Mouse (Mus musculus) MEL (cell line): ENCODE measurements around the gene Clasrp. TPM values are rescaled to one million over a fixed set of nuclear protein-coding genes. Genes with fewer than 3 reads are reported as not detected.

Experiments
- DNase-seq: peaks from one replicate; pipeline ENCODE4 v3.0.0; 2011; ENCODE audit warnings: low read depth, low spot score
- H3K27ac ChIP-seq: 2 replicates; pipeline ENCODE4 v1.5.1; 2012; ENCODE audit warnings: low read depth, mild to moderate bottlenecking, control low read depth, low read length, moderate library complexity; ENCODE audit not compliant: control insufficient read depth
- H3K27me3 ChIP-seq, 2 experiments: fragments of 150-350 bp in 1 of 2; sonication (generic) in 1 of 2; 2 replicates each; pipeline ENCODE4 v1.6.1; 2012; ENCODE audit warnings: low read length in 2 of 2, mild to moderate bottlenecking in 2 of 2, improper control_type of control experiment in 1 of 2, moderate library complexity in 1 of 2; ENCODE audit not compliant: insufficient read depth in 2 of 2, control insufficient read depth in 1 of 2
- H3K36me3 ChIP-seq, 2 experiments: 2 replicates each; pipeline ENCODE4 v1.6.1; 2012 to 2014; ENCODE audit warnings: low read length in 2 of 2, improper control_type of control experiment in 1 of 2, inconsistent platforms in 1 of 2, mild to moderate bottlenecking in 1 of 2; ENCODE audit not compliant: insufficient read depth in 2 of 2, control insufficient read depth in 1 of 2
- H3K4me1 ChIP-seq, 2 experiments: fragments of 150-350 bp in 1 of 2; sonication (generic) in 1 of 2; 2 replicates each; pipeline ENCODE4 v1.6.1; 2012; ENCODE audit warnings: low read length in 2 of 2, improper control_type of control experiment in 1 of 2, mild to moderate bottlenecking in 1 of 2; ENCODE audit not compliant: insufficient read depth in 2 of 2, control insufficient read depth in 1 of 2
- H3K4me3 ChIP-seq, 2 experiments: fragments of 150-350 bp in 1 of 2; sonication (generic) in 1 of 2; 2 replicates each; pipeline ENCODE4 v1.5.1; 2012; ENCODE audit warnings: low read depth in 2 of 2, low read length in 2 of 2, mild to moderate bottlenecking in 2 of 2, moderate library complexity in 2 of 2, control low read depth in 1 of 2, improper control_type of control experiment in 1 of 2; ENCODE audit not compliant: control insufficient read depth in 1 of 2, insufficient read depth in 1 of 2
- H3K79me2 ChIP-seq: 2 replicates; pipeline ENCODE4 v1.6.1; 2012; ENCODE audit warnings: mild to moderate bottlenecking, low read length, moderate library complexity; ENCODE audit not compliant: control insufficient read depth, poor library complexity, insufficient read depth
- H3K9ac ChIP-seq: 2 replicates; pipeline ENCODE4 v1.6.1; 2012; ENCODE audit warnings: low read depth, mild to moderate bottlenecking, control low read depth, low read length, moderate library complexity; ENCODE audit not compliant: control insufficient read depth, poor library complexity, severe bottlenecking
- H3K9me3 ChIP-seq: fragments of 150-350 bp; sonication (generic); replicated peaks from 2 replicates; pipeline ENCODE4 v1.6.1; 2012; ENCODE audit warnings: mild to moderate bottlenecking, low read length, improper control_type of control experiment, moderate library complexity; ENCODE audit not compliant: insufficient read depth
- BHLHE40 ChIP-seq: IDR thresholded peaks from 2 replicates; pipeline ENCODE4 v1.6.1; 2012; ENCODE audit warnings: low read depth, mild to moderate bottlenecking, inconsistent platforms, low read length, improper control_type of control experiment, borderline replicate concordance
- CHD1 ChIP-seq: IDR thresholded peaks from 2 replicates; pipeline ENCODE4 v1.6.1; 2012; ENCODE audit warnings: low read depth, mild to moderate bottlenecking, inconsistent platforms, low read length, improper control_type of control experiment
- CTCF ChIP-seq, 3 experiments: IDR thresholded peaks in 2 of 3; conservative IDR thresholded peaks in 1 of 3; 2 replicates each; pipeline ENCODE4 v1.5.1; 2011 to 2012; ENCODE audit warnings: low read length in 3 of 3, low read depth in 2 of 3, mild to moderate bottlenecking in 2 of 3, improper control_type of control experiment in 1 of 3, inconsistent platforms in 1 of 3, mixed read lengths in 1 of 3, moderate library complexity in 1 of 3; ENCODE audit not compliant: control insufficient read depth in 1 of 3, insufficient read depth in 1 of 3, poor library complexity in 1 of 3, severe bottlenecking in 1 of 3
- E2F4 ChIP-seq: IDR thresholded peaks from 2 replicates; pipeline ENCODE4 v1.6.1; 2011; ENCODE audit warnings: low read depth, low read length, improper control_type of control experiment, borderline replicate concordance
- EP300 ChIP-seq, 2 experiments: IDR thresholded peaks; 2 replicates each; pipeline ENCODE4 v1.6.1; 2011; ENCODE audit warnings: improper control_type of control experiment in 2 of 2, low read length in 2 of 2, low read depth in 1 of 2, mild to moderate bottlenecking in 1 of 2
- ETS1 ChIP-seq: IDR thresholded peaks from 2 replicates; pipeline ENCODE4 v1.6.1; 2012; ENCODE audit warnings: low read depth, mild to moderate bottlenecking, inconsistent platforms, low read length, improper control_type of control experiment, moderate library complexity
- GATA1 ChIP-seq: IDR thresholded peaks from 2 replicates; pipeline ENCODE4 v1.6.1; 2011; ENCODE audit warnings: low read depth, low read length, improper control_type of control experiment
- MAX ChIP-seq: IDR thresholded peaks from 2 replicates; pipeline ENCODE4 v1.6.1; 2011; ENCODE audit warnings: low read length, improper control_type of control experiment
- RAD21 ChIP-seq: IDR thresholded peaks from 2 replicates; pipeline ENCODE4 v1.6.1; 2011; ENCODE audit warnings: mild to moderate bottlenecking, low read depth, low read length, improper control_type of control experiment
- RCOR1 ChIP-seq: IDR thresholded peaks from 2 replicates; pipeline ENCODE4 v1.6.1; 2012; ENCODE audit warnings: low read depth, mild to moderate bottlenecking, inconsistent platforms, low read length, improper control_type of control experiment
- SIN3A ChIP-seq: IDR thresholded peaks from 2 replicates; pipeline ENCODE4 v1.6.1; 2012; ENCODE audit warnings: low read length, improper control_type of control experiment, inconsistent platforms
- SMC3 ChIP-seq: IDR thresholded peaks from 2 replicates; pipeline ENCODE4 v1.6.1; 2011; ENCODE audit warnings: low read depth, low read length, improper control_type of control experiment
- TAL1 ChIP-seq: IDR thresholded peaks from 2 replicates; pipeline ENCODE4 v1.6.1; 2012; ENCODE audit warnings: mild to moderate bottlenecking, inconsistent platforms, low read length, moderate library complexity, mixed read lengths
- TCF12 ChIP-seq: IDR thresholded peaks from 2 replicates; pipeline ENCODE4 v1.6.1; 2014; ENCODE audit warnings: low read depth, mild to moderate bottlenecking, inconsistent platforms, low read length, improper control_type of control experiment, moderate library complexity
- UBTF ChIP-seq: IDR thresholded peaks from 2 replicates; pipeline ENCODE4 v1.6.1; 2012; ENCODE audit warnings: low read depth, mild to moderate bottlenecking, inconsistent platforms, low read length, improper control_type of control experiment, moderate library complexity, borderline replicate concordance; ENCODE audit not compliant: insufficient read depth
- ZC3H11A ChIP-seq: IDR thresholded peaks from 2 replicates; pipeline ENCODE4 v1.6.1; 2012; ENCODE audit warnings: low read depth, mild to moderate bottlenecking, inconsistent platforms, low read length, improper control_type of control experiment
- ZKSCAN1 ChIP-seq: IDR thresholded peaks from 2 replicates; pipeline ENCODE4 v1.6.1; 2012; ENCODE audit warnings: low read depth, mild to moderate bottlenecking, inconsistent platforms, low read length, improper control_type of control experiment, moderate library complexity
- ZMIZ1 ChIP-seq: IDR thresholded peaks from 2 replicates; pipeline ENCODE4 v1.6.1; 2012; ENCODE audit warnings: low read depth, mild to moderate bottlenecking, inconsistent platforms, low read length, improper control_type of control experiment, moderate library complexity
- ZNF384 ChIP-seq: IDR thresholded peaks from 2 replicates; pipeline ENCODE4 v1.6.1; 2012; ENCODE audit warnings: low read depth, mild to moderate bottlenecking, inconsistent platforms, low read length, improper control_type of control experiment
- polyA plus RNA-seq, 2 experiments: library from polyadenylated mRNA; stranded (reverse) in 1 of 2; unstranded in 1 of 2; fragments of >175 nt in 1 of 2; fragments of >200 nt in 1 of 2; gene quantifications; 2 replicates each; pipeline versions ENCODE4 v1.2.1 to v1.2.4; 2012; ENCODE audit warnings: low replicate concordance in 2 of 2, low read depth in 1 of 2; ENCODE audit not compliant: insufficient read length in 2 of 2, insufficient read depth in 1 of 2, missing spikeins in 1 of 2
- total RNA-seq: library from RNA; depleted of rRNA; stranded (reverse); fragments of 300-350 nt; gene quantifications from 2 replicates; pipeline ENCODE4 v1.2.3, GENCODE M21; 2012

The Clasrp gene
- total and polyA plus RNA-seq, 3 experiments, result 31.1 to 62.2 TPM; not detected in 1

- Histone ChIP-seq H3K4me3 (no peak overlapping the region), H3K9ac (no peak overlapping the region), H3K36me3 (peaks cover 0 to 12% of the 10 kb centered on the region in 2 experiments), H3K27ac (no peak overlapping the region), H3K9me3 (no peaks in the 10 kb centered on the region), H3K79me2 (peaks cover 23% of the 10 kb centered on the region), H3K4me1 (peaks cover 2 to 11% of the 10 kb centered on the region in 2 experiments; a peak in 1 of 4 replicates), H3K27me3 (no peaks in the 10 kb centered on the region)
- TF ChIP-seq E2F4, result no peak
- no peak for TF ChIP-seq ZC3H11A
- TF ChIP-seq TCF12, result no peak
- TF ChIP-seq CHD1, result no peak
- DNase-seq, result no peak
Observed at GRCm38 (mm10) chr7:19600562-19600961, 3.7 kb downstream of the Clasrp start.

DNA sequence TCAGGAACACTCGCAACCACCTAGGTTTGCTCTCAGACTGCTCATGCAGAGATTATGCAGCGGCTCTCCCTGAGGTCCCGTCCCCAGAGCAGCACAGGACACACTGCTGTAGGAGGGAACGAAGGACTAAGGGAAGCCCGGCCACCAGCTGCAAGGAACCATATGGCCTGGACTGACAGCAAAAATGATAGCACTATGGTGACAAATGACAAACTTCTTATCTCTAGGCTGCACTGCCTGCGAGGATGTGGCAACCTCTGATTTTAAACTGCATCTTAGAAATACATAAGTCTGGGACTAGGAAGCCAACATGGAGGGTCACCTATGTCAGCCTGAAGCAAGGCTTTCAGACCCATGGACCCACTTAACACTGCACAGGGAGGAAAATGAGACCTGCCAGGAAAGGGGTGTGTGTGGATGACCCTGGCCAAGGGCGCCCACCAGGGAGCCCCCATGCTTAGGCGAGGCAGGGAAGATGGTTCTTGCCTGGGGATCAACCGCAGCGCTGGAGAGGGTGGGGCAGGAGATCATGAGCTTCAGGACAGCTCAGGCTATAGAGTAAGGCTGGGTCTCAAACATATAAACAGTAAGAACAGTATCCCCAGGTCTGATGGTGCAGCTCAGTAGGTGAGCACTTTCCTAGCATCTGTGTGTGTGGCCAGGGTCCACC is 11.1 kb downstream of the Clasrp start:
- TF ChIP-seq TAL1, result peak; percentile 77
- TF ChIP-seq GATA1, result peak; percentile 82
- TF ChIP-seq RCOR1, result peak; percentile 71
- TF ChIP-seq MAX, result no peak
- peak; percentile 82 for TF ChIP-seq ETS1
- TF ChIP-seq ZC3H11A, result no peak
- TF ChIP-seq SIN3A, result peak; percentile 50
- TF ChIP-seq EP300 (IDR thresholded peaks at IDR 0.05; ENCODE audit: low read depth in 1 of 2, low read length in 2 of 2), result peak; percentile 56 to 72
- TF ChIP-seq TCF12, result peak; percentile 82
- TF ChIP-seq, all 39 proteins: peak for 7
- H3K27ac ChIP-seq, result no peak overlapping the region
- H3K9me3 ChIP-seq, result no peaks in the 10 kb centered on the region
- DNase-seq, result peak; percentile 55
- no peak overlapping the region for H3K9ac ChIP-seq
- no peaks in the 10 kb centered on the region for H3K79me2 ChIP-seq
- H3K36me3 ChIP-seq, result peaks cover 2 to 3% of the 10 kb centered on the region in 2 experiments; a peak in 2 of 4 replicates
- no peak overlapping the region for H3K4me3 ChIP-seq
- no peaks in the 10 kb centered on the region for H3K27me3 ChIP-seq
- peaks cover 0 to 8% of the 10 kb centered on the region in 2 experiments; a peak in 2 of 4 replicates for H3K4me1 ChIP-seq

- TF ChIP-seq ZC3H11A (peak; percentile 26), CHD1 (no peak), SMC3 (peak; percentile 58), RCOR1 (no peak), BHLHE40 (no peak), SIN3A (no peak), UBTF (no peak), RAD21 (peak; percentile 63), ZMIZ1 (0 out of 2 replicates have a peak, but pooled peaks have one; percentile 19), ZKSCAN1 (no peak), CTCF (IDR thresholded peaks at IDR 0.05 in 2 of 3, conservative IDR thresholded peaks at IDR 0.05 in 1 of 3; ENCODE audit: control insufficient read depth in 1 of 3, insufficient read depth in 1 of 3, low read depth in 2 of 3, low read length in 3 of 3, poor library complexity in 1 of 3, severe bottlenecking in 1 of 3) (peak; percentile 80 to 95 (median 91)), ZNF384 (no peak), TAL1 (no peak)
- TF ChIP-seq, all 39 proteins: peak for 5
- Histone ChIP-seq H3K9me3 (no peaks in the 10 kb centered on the region), H3K4me3 (no peak overlapping the region), H3K79me2 (no peaks in the 10 kb centered on the region), H3K4me1 (peaks cover 0 to 8% of the 10 kb centered on the region in 2 experiments; a peak in 2 of 4 replicates), H3K27me3 (no peaks in the 10 kb centered on the region), H3K36me3 (peaks cover 3 to 4% of the 10 kb centered on the region in 2 experiments; a peak in 3 of 4 replicates), H3K27ac (no peak overlapping the region), H3K9ac (no peak overlapping the region)
- peak; percentile 87 for DNase-seq
Observed at GRCm38 (mm10) chr7:19589917-19590316, 14.4 kb downstream of the Clasrp start.
